Mouse (Mus musculus): Measurements from ENCODE around the gene Cpne6. TPM values are rescaled to one million over a fixed set of nuclear protein-coding genes. Genes with fewer than 3 reads are reported as not detected.

Gene Cpne6
- total and polyA plus RNA-seq, 3 experiments, result not detected

DNA sequence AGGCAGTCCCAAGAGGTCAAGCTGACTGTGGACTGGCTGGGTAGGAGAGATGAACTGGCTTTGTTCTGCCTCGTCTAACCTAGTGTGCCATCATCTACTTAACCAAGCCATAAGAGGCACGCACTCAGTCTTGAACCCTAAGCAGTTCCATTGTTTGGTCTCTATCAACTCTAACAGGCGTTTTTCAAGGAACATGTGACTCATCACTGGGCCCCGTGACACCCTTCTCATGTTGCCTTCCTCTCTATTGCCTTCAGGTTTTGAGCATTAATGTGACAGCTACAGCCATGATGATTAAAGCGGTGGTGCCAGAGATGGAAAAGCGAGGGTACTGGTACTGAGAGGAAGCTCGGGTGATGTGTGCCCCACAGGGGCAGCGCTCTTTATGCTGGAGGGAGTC is 23.4 kb upstream of the Cpne6 start:
- DNase-seq (ENCODE audit: low read depth, low spot score), result peak; percentile 21
- Histone ChIP-seq H3K9me3 (replicated peaks; ENCODE audit: insufficient read depth, low read length) (no peaks in the 10 kb centered on the region), H3K4me1 (ENCODE audit: control insufficient read depth in 1 of 2, insufficient read depth in 2 of 2, low read length in 2 of 2) (peaks cover 0 to 7% of the 10 kb centered on the region in 2 experiments; a peak in 2 of 4 replicates), H3K27me3 (ENCODE audit: control insufficient read depth in 1 of 2, insufficient read depth in 2 of 2, low read length in 2 of 2) (no peaks in the 10 kb centered on the region), H3K9ac (ENCODE audit: control insufficient read depth, low read depth, low read length, poor library complexity, severe bottlenecking) (no peak overlapping the region), H3K36me3 (ENCODE audit: control insufficient read depth in 1 of 2, insufficient read depth in 2 of 2, low read length in 2 of 2) (peaks cover 0 to 5% of the 10 kb centered on the region in 2 experiments; a peak in 2 of 4 replicates), H3K4me3 (ENCODE audit: control insufficient read depth in 1 of 2, insufficient read depth in 1 of 2, low read depth in 2 of 2, low read length in 2 of 2) (no peak overlapping the region), H3K79me2 (ENCODE audit: control insufficient read depth, insufficient read depth, low read length, poor library complexity) (no peaks in the 10 kb centered on the region), H3K27ac (ENCODE audit: control insufficient read depth, low read depth, low read length) (no peak overlapping the region)
- TF ChIP-seq USF2 (IDR thresholded peaks at IDR 0.05; ENCODE audit: borderline replicate concordance in 1 of 2, insufficient read depth in 1 of 2, low read depth in 1 of 2, low read length in 2 of 2) (no peak), E2F4 (IDR thresholded peaks at IDR 0.05; ENCODE audit: borderline replicate concordance, low read depth, low read length) (no peak), EP300 (IDR thresholded peaks at IDR 0.05; ENCODE audit: low read depth in 1 of 2, low read length in 2 of 2) (no peak), NELFE (IDR thresholded peaks at IDR 0.05; ENCODE audit: low read depth, low read length) (no peak), ETS1 (IDR thresholded peaks at IDR 0.05; ENCODE audit: low read depth, low read length) (no peak), NRF1 (IDR thresholded peaks at IDR 0.05; ENCODE audit: insufficient read depth, low read depth, low read length, poor library complexity, severe bottlenecking) (no peak), JUND (IDR thresholded peaks at IDR 0.05; ENCODE audit: low read depth, low read length) (no peak), ZMIZ1 (IDR thresholded peaks at IDR 0.05; ENCODE audit: low read depth, low read length) (no peak), BHLHE40 (IDR thresholded peaks at IDR 0.05; ENCODE audit: borderline replicate concordance, low read depth, low read length) (no peak), SMC3 (IDR thresholded peaks at IDR 0.05; ENCODE audit: low read depth, low read length) (no peak), POLR2AphosphoS2 (IDR thresholded peaks at IDR 0.05; ENCODE audit: low read length) (no peak), MAX (IDR thresholded peaks at IDR 0.05; ENCODE audit: low read length) (no peak)

DNA sequence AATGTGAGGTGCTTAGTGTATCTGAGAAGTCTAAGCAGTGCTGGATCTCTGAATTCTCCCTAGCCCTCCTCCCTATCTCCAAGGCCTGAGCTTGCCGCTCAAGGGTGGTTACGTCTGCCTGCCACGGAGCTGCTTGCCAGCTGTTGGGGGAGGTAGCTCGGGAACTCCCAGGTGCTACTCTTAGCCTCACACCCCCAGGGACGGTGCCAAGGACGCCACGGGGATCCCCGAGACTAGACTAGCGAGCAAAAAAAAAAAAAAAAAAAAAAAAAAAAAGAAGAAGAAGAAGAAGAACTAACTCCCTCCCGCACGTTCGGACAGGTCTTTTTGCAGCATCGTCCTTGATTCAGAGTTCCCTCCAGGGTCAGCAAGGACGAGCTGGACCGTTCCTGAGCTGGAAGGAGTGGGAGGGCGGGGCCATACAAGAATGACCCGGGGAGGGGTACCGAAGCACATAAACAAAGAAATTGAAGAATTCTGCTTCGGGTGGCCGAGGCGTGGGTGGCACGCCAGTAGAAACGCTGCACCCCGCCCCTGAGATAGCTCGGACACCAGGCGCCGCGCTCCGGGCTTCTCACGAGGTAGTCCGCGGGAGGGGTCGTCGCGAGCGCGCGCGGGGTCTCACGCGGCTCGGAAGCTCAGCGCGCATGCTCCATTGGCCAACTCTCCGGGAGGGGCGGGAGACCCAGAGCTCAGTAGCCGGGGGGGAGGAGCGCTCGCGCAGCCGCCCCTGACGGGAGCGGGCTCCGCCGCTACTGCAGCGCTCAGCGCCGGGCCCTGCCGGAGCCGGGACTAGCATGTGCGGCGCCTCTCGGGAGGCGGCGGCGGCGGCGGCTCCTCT is 19.7 kb upstream of the Cpne6 start, which contains the start of gene Carmil3:
TSS of gene Carmil3 (plus strand) at position 291 of the 841 bp plus-strand sequence.
- peak; percentile 54 for DNase-seq (ENCODE audit: low read depth, low spot score)
- Histone ChIP-seq H3K4me3 (ENCODE audit: control insufficient read depth in 1 of 2, insufficient read depth in 1 of 2, low read depth in 2 of 2, low read length in 2 of 2) (peak within 1 kb of the TSS; percentile 61 to 67), H3K36me3 (ENCODE audit: control insufficient read depth in 1 of 2, insufficient read depth in 2 of 2, low read length in 2 of 2) (peaks cover 0 to 5% of the 10 kb centered on the region in 2 experiments; a peak in 2 of 4 replicates), H3K4me1 (ENCODE audit: control insufficient read depth in 1 of 2, insufficient read depth in 2 of 2, low read length in 2 of 2) (peaks cover 0 to 10% of the 10 kb centered on the region in 2 experiments; a peak in 2 of 4 replicates), H3K9ac (ENCODE audit: control insufficient read depth, low read depth, low read length, poor library complexity, severe bottlenecking) (peak within 1 kb of the TSS; percentile 67), H3K79me2 (ENCODE audit: control insufficient read depth, insufficient read depth, low read length, poor library complexity) (no peaks in the 10 kb centered on the region), H3K27ac (ENCODE audit: control insufficient read depth, low read depth, low read length) (no peak within 1 kb of the TSS), H3K9me3 (replicated peaks; ENCODE audit: insufficient read depth, low read length) (no peaks in the 10 kb centered on the region), H3K27me3 (ENCODE audit: control insufficient read depth in 1 of 2, insufficient read depth in 2 of 2, low read length in 2 of 2) (no peaks in the 10 kb centered on the region)
- TF ChIP-seq USF1 (IDR thresholded peaks at IDR 0.05; ENCODE audit: low read depth, low read length) (no peak), NRF1 (IDR thresholded peaks at IDR 0.05; ENCODE audit: insufficient read depth, low read depth, low read length, poor library complexity, severe bottlenecking) (peak; percentile 63), ZNF384 (IDR thresholded peaks at IDR 0.05; ENCODE audit: low read depth, low read length) (peak; percentile 89)
